Mouse (Mus musculus) layer of hippocampus, adult 6 months (tissue): ENCODE data around the gene Pip4p1. TPM values are rescaled to one million over a fixed set of nuclear protein-coding genes. Genes with fewer than 3 reads are reported as not detected.

Experiments
- long read RNA-seq, 2 experiments: library from polyadenylated mRNA; unstranded; transcript quantifications; one replicate each; pipeline ENCODE4 v2.0.0; 2019 to 2020
- polyA plus RNA-seq: library from polyadenylated mRNA; unstranded; fragments of <200 nt; fragmentation: Nextera tagmentation; gene quantifications from 2 replicates; pipeline ENCODE4 v1.2.3, GENCODE M21; 2021

Pip4p1 gene
- 65.9 and 75.6 TPM in 2 replicates for polyA plus RNA-seq
- long read RNA-seq, experiment 1, transcript Pip4p1-206 (6 exons, 1,445 nt): minor isoform, 5 of 130 reads
- long read RNA-seq, experiment 1, transcript Pip4p1-205 (7 exons, 2,755 nt): major isoform, 64 of 130 reads
- long read RNA-seq, experiment 1, transcript Pip4p1-201 (7 exons, 1,594 nt): minor isoform, 40 of 130 reads
- long read RNA-seq, experiment 1, partial matches to known transcripts: 10 of 130 reads
- long read RNA-seq, experiment 1, other reads (novel, unspliced or antisense): 8 of 130 reads
- long read RNA-seq, experiment 2, transcript Pip4p1-209 (6 exons, 1,465 nt): minor isoform, 9 of 433 reads
- long read RNA-seq, experiment 2, transcript Pip4p1-206 (6 exons, 1,445 nt): minor isoform, 5 of 433 reads
- long read RNA-seq, experiment 2, transcript Pip4p1-205 (7 exons, 2,755 nt): major isoform, 235 of 433 reads
- long read RNA-seq, experiment 2, transcript Pip4p1-201 (7 exons, 1,594 nt): minor isoform, 126 of 433 reads
- long read RNA-seq, experiment 2, partial matches to known transcripts: 13 of 433 reads
- long read RNA-seq, experiment 2, other reads (novel, unspliced or antisense): 45 of 433 reads

GRCm38 (mm10) chr14:50930754-50931492 lies at the start of gene Pip4p1, which contains the start of gene Pnp:
Pip4p1 (minus strand) TSS chr14:50930856.
Pnp (plus strand) TSS chr14:50931082.

GRCm38 (mm10) chr14:50955942-50956508 lies 25.4 kb upstream of the Pip4p1 start, which contains the start of gene Pnp2:
Pnp2 (plus strand) TSS chr14:50955992.

GRCm38 (mm10) chr14:50943932-50944667 lies 13.4 kb upstream of the Pip4p1 start, which contains the start of gene Gm49342:
Gm49342 (plus strand) TSS chr14:50944517.

GRCm38 (mm10) chr14:50924281-50925064 lies 6.2 kb downstream of the Pip4p1 start, which contains the start of the genes Osgep and Apex1:
Osgep (minus strand) TSS chr14:50924893.
Apex1 (plus strand) TSS chr14:50924968.

GRCm38 (mm10) chr14:50897374-50897765 lies 33.3 kb downstream of the Pip4p1 start, which contains the start of gene Klhl33:
Klhl33 (minus strand) TSS chr14:50897507.

Other genes starting within 250 kb of the Pip4p1 start
- gene Olfr747, start 237.7 kb downstream of the Pip4p1 start, polyA plus RNA-seq: not detected in 2 replicates
- not detected in 2 replicates for gene Olfr748, start 223.5 kb downstream of the Pip4p1 start, polyA plus RNA-seq
- not detected in 2 replicates for gene Olfr749, start 185.8 kb downstream of the Pip4p1 start, polyA plus RNA-seq
- 53.7 and 55.6 TPM in 2 replicates for gene Ttc5, start 145.3 kb downstream of the Pip4p1 start, polyA plus RNA-seq
- not detected in 2 replicates for gene Ccnb1ip1, start 123.1 kb downstream of the Pip4p1 start, polyA plus RNA-seq
- 24.4 and 27.2 TPM in 2 replicates for gene Parp2, start 123.0 kb downstream of the Pip4p1 start, polyA plus RNA-seq
- 1.2 and 2.4 TPM in 2 replicates for gene Tep1, start 60.3 kb downstream of the Pip4p1 start, polyA plus RNA-seq
- 0.19 and 0.49 TPM in 2 replicates for gene Klhl33, start 33.3 kb downstream of the Pip4p1 start, polyA plus RNA-seq
- gene Osgep, start 6.0 kb downstream of the Pip4p1 start, polyA plus RNA-seq: 75.5 and 79.0 TPM in 2 replicates
- gene Apex1, start 5.9 kb downstream of the Pip4p1 start, polyA plus RNA-seq: 86.9 and 97.4 TPM in 2 replicates
- 9.8 and 10.9 TPM in 2 replicates for gene Pnp, start 226 bp upstream of the Pip4p1 start, polyA plus RNA-seq
- not detected in 2 replicates for gene Gm49342, start 13.7 kb upstream of the Pip4p1 start, polyA plus RNA-seq
- 1.2 and 2.4 TPM in 2 replicates for gene Pnp2, start 25.1 kb upstream of the Pip4p1 start, polyA plus RNA-seq
- gene Rnase10, start 76.9 kb upstream of the Pip4p1 start, polyA plus RNA-seq: 0.11 and 0.23 TPM in 2 replicates
- gene Rnase9, start 111.0 kb upstream of the Pip4p1 start, polyA plus RNA-seq: not detected in 2 replicates
- gene Rnase11, start 119.3 kb upstream of the Pip4p1 start, polyA plus RNA-seq: not detected in 2 replicates
- gene Rnase12, start 126.8 kb upstream of the Pip4p1 start, polyA plus RNA-seq: 0.23 TPM in 1 of 2 replicates, not detected in the other
- gene Olfr750, start 143.6 kb upstream of the Pip4p1 start, polyA plus RNA-seq: not detected in 2 replicates
- 17.8 and 18.4 TPM in 2 replicates for gene Rnase4, start 160.2 kb upstream of the Pip4p1 start, polyA plus RNA-seq
- gene Ang, start 160.3 kb upstream of the Pip4p1 start, polyA plus RNA-seq: 4.1 and 4.4 TPM in 2 replicates
- gene Eddm3b, start 183.6 kb upstream of the Pip4p1 start, polyA plus RNA-seq: not detected in 2 replicates
- gene Rnase6, start 193.1 kb upstream of the Pip4p1 start, polyA plus RNA-seq: 0.39 and 1.0 TPM in 2 replicates
- gene Rnase1, start 215.9 kb upstream of the Pip4p1 start, polyA plus RNA-seq: 2.7 and 2.9 TPM in 2 replicates
- not detected in 2 replicates for gene Rnase2b, start 231.4 kb upstream of the Pip4p1 start, polyA plus RNA-seq